Mouse (Mus musculus) limb, embryonic 10.5 days (tissue): Measurements from ENCODE around the gene Pak4. TPM values are rescaled to one million over a fixed set of nuclear protein-coding genes. Genes with fewer than 3 reads are reported as not detected.

ENCODE experiments used
- DNase-seq: peaks from one replicate; pipeline ENCODE4 v3.0.0-alpha.2; 2017; ENCODE audit warnings: low spot score
- H3K27ac ChIP-seq: fragments of 300-500 bp; sonication (generic); 2 replicates; pipeline ENCODE4 v1.5.1; 2016; ENCODE audit warnings: mild to moderate bottlenecking
- H3K27me3 ChIP-seq: fragments of 300-500 bp; sonication (generic); 2 replicates; pipeline ENCODE4 v1.6.1; 2016; ENCODE audit warnings: low read depth, mild to moderate bottlenecking; ENCODE audit not compliant: poor library complexity, severe bottlenecking
- H3K36me3 ChIP-seq: fragments of 300-500 bp; sonication (generic); 2 replicates; pipeline ENCODE4 v1.6.1; 2016; ENCODE audit warnings: mild to moderate bottlenecking, moderate library complexity
- H3K4me1 ChIP-seq: fragments of 300-500 bp; sonication (generic); 2 replicates; pipeline ENCODE4 v1.6.1; 2016
- H3K4me3 ChIP-seq: fragments of 300-500 bp; sonication (generic); 2 replicates; pipeline ENCODE4 v1.5.1; 2016; ENCODE audit warnings: mild to moderate bottlenecking, moderate library complexity
- H3K9me3 ChIP-seq: fragments of 300-500 bp; sonication (generic); replicated peaks from 2 replicates; pipeline ENCODE4 v1.6.1; 2016; ENCODE audit warnings: mild to moderate bottlenecking
- WGBS: fragments of 180-500 bp; shearing (Covaris S2); methylation state at CpG from one replicate; pipeline ENCODE4 v1.1.7; 2016; 5-methylcytosine and 5-hydroxymethylcytosine counted together
- polyA plus RNA-seq: library from polyadenylated mRNA; unstranded; fragments of >200 nt; fragmentation: Nextera tagmentation; extraction: Ambion mirVana; gene quantifications from 2 replicates; pipeline ENCODE4 v1.2.1, GENCODE M21; 2016

Pak4 gene
- polyA plus RNA-seq, 1 experiment from 2014 or later, result 64.9 TPM

DNA sequence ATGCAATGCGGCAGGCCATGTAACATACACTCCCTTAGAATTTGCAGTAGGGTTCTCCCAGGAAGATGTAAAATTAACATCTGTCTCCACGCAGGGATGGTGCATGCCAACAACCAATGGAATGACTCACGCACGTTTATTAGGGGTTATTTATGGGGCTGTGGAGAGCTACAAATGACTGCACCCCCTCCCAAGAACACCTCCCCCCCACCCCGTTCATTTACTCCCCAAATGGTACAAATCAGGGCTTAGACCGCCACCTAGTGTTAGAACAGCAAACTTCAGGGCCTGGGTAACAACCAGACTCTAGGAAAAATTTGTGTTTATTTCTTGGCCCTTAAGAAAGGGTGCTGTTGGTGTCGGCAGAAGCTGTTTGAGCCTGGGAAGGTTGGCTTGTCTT lies 3.7 kb upstream of the Pak4 start:
- 26% methylated on average over 7 of the region's 7 CpGs for WGBS
- no peak overlapping the region for H3K4me3 ChIP-seq
- H3K27ac ChIP-seq, result no peak overlapping the region
- H3K4me1 ChIP-seq, result peaks cover 7% of the 10 kb centered on the region
- H3K9me3 ChIP-seq, result no peaks in the 10 kb centered on the region
- no peaks in the 10 kb centered on the region for H3K36me3 ChIP-seq
- no peaks in the 10 kb centered on the region for H3K27me3 ChIP-seq
- peak; percentile 72 for DNase-seq

- peak; percentile 71 for DNase-seq
- no peaks in the 10 kb centered on the region for H3K9me3 ChIP-seq
- no peak overlapping the region for H3K27ac ChIP-seq
- 13% methylated on average over 11 of the region's 11 CpGs for WGBS
- no peaks in the 10 kb centered on the region for H3K36me3 ChIP-seq
- H3K27me3 ChIP-seq, result no peaks in the 10 kb centered on the region
- H3K4me1 ChIP-seq, result peaks cover 14% of the 10 kb centered on the region
- no peak overlapping the region for H3K4me3 ChIP-seq
Measured at GRCm38 (mm10) chr7:28601029-28601428, 3.0 kb upstream of the Pak4 start.

- peaks cover 23% of the 10 kb centered on the region for H3K4me1 ChIP-seq
Measured at GRCm38 (mm10) chr7:28598951-28599350, 966 bp upstream of the Pak4 start.

GRCm38 (mm10) chr7:28597277-28597570 lies 761 bp downstream of the Pak4 start:
- 12% methylated on average over 9 of the region's 9 CpGs for WGBS
- Histone ChIP-seq H3K4me1 (peaks cover 40% of the 10 kb centered on the region), H3K4me3 (peak overlapping the region; percentile 80), H3K9me3 (no peaks in the 10 kb centered on the region), H3K36me3 (peaks cover 11% of the 10 kb centered on the region), H3K27ac (peak overlapping the region; percentile 92), H3K27me3 (no peaks in the 10 kb centered on the region)
- no peak for DNase-seq

More at GRCm38 (mm10) chr7:28598951-28599350, 966 bp upstream of the Pak4 start:
- Histone ChIP-seq H3K27me3 (no peaks in the 10 kb centered on the region), H3K36me3 (peaks cover 11% of the 10 kb centered on the region), H3K4me3 (no peak overlapping the region), H3K9me3 (no peaks in the 10 kb centered on the region), H3K27ac (peak overlapping the region; percentile 92)
- no peak for DNase-seq
- WGBS, result 82% methylated on average over 2 of the region's 2 CpGs

- peak; percentile 50 for DNase-seq
- peaks cover 46% of the 10 kb centered on the region for H3K4me1 ChIP-seq
Measured at GRCm38 (mm10) chr7:28596436-28597276, 1.3 kb downstream of the Pak4 start.

GRCm38 (mm10) chr7:28595751-28596435 lies 2.1 kb downstream of the Pak4 start:
- peak overlapping the region; percentile 80 for H3K4me3 ChIP-seq
- 75% methylated on average over 8 of the region's 8 CpGs for WGBS
- peaks cover 46% of the 10 kb centered on the region for H3K4me1 ChIP-seq
- H3K27ac ChIP-seq, result peak overlapping the region; percentile 92; the same call in 1 of the 2 replicates
- peaks cover 20% of the 10 kb centered on the region for H3K36me3 ChIP-seq
- DNase-seq, result no peak
- H3K9me3 ChIP-seq, result no peaks in the 10 kb centered on the region
- no peaks in the 10 kb centered on the region for H3K27me3 ChIP-seq

More at GRCm38 (mm10) chr7:28596436-28597276, 1.3 kb downstream of the Pak4 start:
- Histone ChIP-seq H3K27me3 (no peaks in the 10 kb centered on the region), H3K4me3 (peak overlapping the region; percentile 80), H3K9me3 (no peaks in the 10 kb centered on the region), H3K36me3 (peaks cover 14% of the 10 kb centered on the region), H3K27ac (peak overlapping the region; percentile 92)
- 41% methylated on average over 20 of the region's 20 CpGs for WGBS

- Histone ChIP-seq H3K36me3 (peaks cover 20% of the 10 kb centered on the region), H3K4me3 (no peak overlapping the region), H3K27ac (peak overlapping the region; percentile 25; the same call in 1 of the 2 replicates), H3K27me3 (no peaks in the 10 kb centered on the region), H3K4me1 (peaks cover 59% of the 10 kb centered on the region), H3K9me3 (no peaks in the 10 kb centered on the region)
- 52% methylated on average over 14 of the region's 14 CpGs for WGBS
- DNase-seq, result no peak
Measured at GRCm38 (mm10) chr7:28593206-28594111, 4.5 kb downstream of the Pak4 start.

- peaks cover 69% of the 10 kb centered on the region for H3K4me1 ChIP-seq
- H3K4me3 ChIP-seq, result no peak overlapping the region
- DNase-seq, result no peak
- 69% methylated on average over 1 of the region's 1 CpGs for WGBS
- H3K9me3 ChIP-seq, result no peaks in the 10 kb centered on the region
- H3K27ac ChIP-seq, result no peak overlapping the region
- peaks cover 20% of the 10 kb centered on the region for H3K36me3 ChIP-seq
- H3K27me3 ChIP-seq, result no peaks in the 10 kb centered on the region
Measured at GRCm38 (mm10) chr7:28591862-28592261, 6.1 kb downstream of the Pak4 start.

- Histone ChIP-seq H3K4me1 (peaks cover 71% of the 10 kb centered on the region), H3K27me3 (no peaks in the 10 kb centered on the region), H3K27ac (peak overlapping the region; percentile 78), H3K4me3 (no peak overlapping the region), H3K36me3 (peaks cover 12% of the 10 kb centered on the region; the same call in 1 of the 2 replicates), H3K9me3 (no peaks in the 10 kb centered on the region)
- DNase-seq, result no peak
Measured at GRCm38 (mm10) chr7:28587644-28588043, 10.3 kb downstream of the Pak4 start.

GRCm38 (mm10) chr7:28586663-28587411 lies 11.1 kb downstream of the Pak4 start:
- H3K27ac ChIP-seq, result peak overlapping the region; percentile 78
- peaks cover 11% of the 10 kb centered on the region for H3K36me3 ChIP-seq
- H3K4me1 ChIP-seq, result peaks cover 63% of the 10 kb centered on the region
- H3K27me3 ChIP-seq, result no peaks in the 10 kb centered on the region
- no peaks in the 10 kb centered on the region for H3K9me3 ChIP-seq
- no peak overlapping the region for H3K4me3 ChIP-seq
- 84% methylated on average over 6 of the region's 6 CpGs for WGBS
- no peak for DNase-seq

GRCm38 (mm10) chr7:28585001-28585400 lies 13.0 kb downstream of the Pak4 start:
- 0 out of 2 replicates have a peak overlapping the region, but pooled peaks have one; percentile 43 for H3K27ac ChIP-seq
- H3K4me3 ChIP-seq, result no peak overlapping the region
- peaks cover 61% of the 10 kb centered on the region for H3K4me1 ChIP-seq
- DNase-seq, result no peak
- no peaks in the 10 kb centered on the region for H3K27me3 ChIP-seq
- peaks cover 11% of the 10 kb centered on the region for H3K36me3 ChIP-seq
- no peaks in the 10 kb centered on the region for H3K9me3 ChIP-seq
- WGBS, result 87% methylated on average over 6 of the region's 6 CpGs

GRCm38 (mm10) chr7:28584468-28584867 lies 13.5 kb downstream of the Pak4 start:
- Histone ChIP-seq H3K4me1 (peaks cover 58% of the 10 kb centered on the region), H3K27me3 (no peaks in the 10 kb centered on the region), H3K27ac (no peak overlapping the region), H3K4me3 (no peak overlapping the region), H3K9me3 (no peaks in the 10 kb centered on the region), H3K36me3 (peaks cover 14% of the 10 kb centered on the region)
- WGBS, result 70% methylated on average over 4 of the region's 4 CpGs
- no peak for DNase-seq
